16 mouse cellular contexts compared by ENCODE assay signal in genomic region chr14:32381066-32381465, GRCm38 (mm10). TPM values are rescaled to one million over a fixed set of nuclear protein-coding genes. Genes with fewer than 3 reads are reported as not detected.
A peak's percentile ranks its signal among the peaks of the same experiment; 100 is the strongest.
DNase-seq lines count a peak whose midpoint lies in the region; ATAC-seq and TF ChIP-seq lines count a peak whose summit lies in the region.
"Had no signal": no experiment of that assay in that cellular context is flagged by ENCODE, and none has a peak within 500 bp of the region (broad histone marks: within the 10 kb centered on the region; RNA-seq: fewer than 3 reads in every experiment).

No protein-coding gene starts in this region.

- H3K9me3 ChIP-seq in midbrain, embryonic 14.5 days (ENCODE audit: control insufficient read depth, low read length) = no peaks in the 10 kb centered on the region
- no peaks in the 10 kb centered on the region for H3K9me3 ChIP-seq in midbrain, embryonic 10.5 days (replicated peaks)
- no peaks in the 10 kb centered on the region for H3K9me3 ChIP-seq in hindbrain, postnatal 0 days (ENCODE audit: low read length)
- H3K9me3 ChIP-seq in liver, embryonic 12.5 days (replicated peaks) = no peaks in the 10 kb centered on the region
- H3K9me3 ChIP-seq: embryonic facial prominence, embryonic 10.5 days had no signal

- WGBS in midbrain, embryonic 14.5 days = 45% methylated on average over 7 of the region's 7 CpGs
- 48% methylated on average over 7 of the region's 7 CpGs for WGBS in midbrain, embryonic 10.5 days
- WGBS in hindbrain, postnatal 0 days = 19% methylated on average over 7 of the region's 7 CpGs
- WGBS in liver, embryonic 12.5 days (ENCODE audit: insufficient replicate concordance) = 21% methylated on average over 7 of the region's 7 CpGs

- H3K4me2 ChIP-seq in midbrain, embryonic 14.5 days (ENCODE audit: low read length) = 0 out of 2 replicates have a peak overlapping the region, but pooled peaks have one; percentile 2
- no peak overlapping the region for H3K4me2 ChIP-seq in hindbrain, postnatal 0 days (ENCODE audit: low read depth, low read length)
- no peak overlapping the region for H3K4me2 ChIP-seq in liver, embryonic 12.5 days

- no peak overlapping the region for H3K27ac ChIP-seq in midbrain, embryonic 14.5 days (replicated peaks; ENCODE audit: low read depth, low read length)
- H3K27ac ChIP-seq in midbrain, embryonic 10.5 days (replicated peaks) = no peak overlapping the region
- H3K27ac ChIP-seq in hindbrain, postnatal 0 days = no peak overlapping the region
- H3K27ac ChIP-seq in liver, embryonic 12.5 days = no peak overlapping the region
- H3K27ac ChIP-seq: embryonic facial prominence, embryonic 10.5 days; liver, embryonic 14.5 days; macrophage had no signal

- H3K36me3 ChIP-seq in midbrain, embryonic 14.5 days (ENCODE audit: control insufficient read depth, insufficient read depth, low read length) = no peaks in the 10 kb centered on the region
- no peaks in the 10 kb centered on the region for H3K36me3 ChIP-seq in midbrain, embryonic 10.5 days
- no peaks in the 10 kb centered on the region for H3K36me3 ChIP-seq in hindbrain, postnatal 0 days (ENCODE audit: insufficient read depth, low read length)
- no peaks in the 10 kb centered on the region for H3K36me3 ChIP-seq in liver, embryonic 12.5 days
- H3K36me3 ChIP-seq: embryonic facial prominence, embryonic 10.5 days had no signal

- H3K27me3 ChIP-seq in midbrain, embryonic 14.5 days (ENCODE audit: control insufficient read depth, insufficient read depth, low read length) = no peaks in the 10 kb centered on the region
- peaks cover 28% of the 10 kb centered on the region for H3K27me3 ChIP-seq in midbrain, embryonic 10.5 days (ENCODE audit: low read depth, poor library complexity, severe bottlenecking)
- H3K27me3 ChIP-seq in hindbrain, postnatal 0 days (ENCODE audit: insufficient read depth, low read length) = no peaks in the 10 kb centered on the region
- peaks cover 46% of the 10 kb centered on the region for H3K27me3 ChIP-seq in liver, embryonic 12.5 days (replicated peaks)

- peak; percentile 50; the same call in 1 of the 2 replicates for ATAC-seq in frontal cortex, adult (ENCODE audit: low TSS enrichment)
- ATAC-seq in midbrain, embryonic 14.5 days (ENCODE audit: low FRiP score, low TSS enrichment) = no peak
- peak; percentile 43; the same call in 1 of the 2 replicates for ATAC-seq in hindbrain, postnatal 0 days
- no peak for ATAC-seq in liver, embryonic 12.5 days
- ATAC-seq: Patski had no signal

- no peak for TF ChIP-seq CTCF in hindbrain, postnatal 0 days (IDR thresholded peaks at IDR 0.05; ENCODE audit: low read depth)

- no peak overlapping the region for H3K4me3 ChIP-seq in midbrain, embryonic 14.5 days (replicated peaks; ENCODE audit: low read depth, low read length)
- no peak overlapping the region for H3K4me3 ChIP-seq in midbrain, embryonic 10.5 days
- no peak overlapping the region for H3K4me3 ChIP-seq in hindbrain, postnatal 0 days (ENCODE audit: low read length)
- H3K4me3 ChIP-seq in liver, embryonic 12.5 days = no peak overlapping the region
- H3K4me3 ChIP-seq: embryonic facial prominence, embryonic 10.5 days had no signal

- H3K9ac ChIP-seq in midbrain, embryonic 14.5 days (replicated peaks; ENCODE audit: low read length) = no peak overlapping the region
- no peak overlapping the region for H3K9ac ChIP-seq in hindbrain, postnatal 0 days (replicated peaks; ENCODE audit: low read length)
- no peak overlapping the region for H3K9ac ChIP-seq in liver, embryonic 12.5 days
- H3K9ac ChIP-seq: liver, embryonic 14.5 days had no signal

- no peak for DNase-seq in frontal cortex, postnatal 25 days (ENCODE audit: low spot score in 2 of 2)
- DNase-seq in midbrain, embryonic 14.5 days = peak; percentile 22
- no peak for DNase-seq in midbrain, embryonic 10.5 days (ENCODE audit: low spot score)
- DNase-seq in cerebellum, postnatal 10 days = peak; percentile 44 to 54
- no peak for DNase-seq in hindbrain, postnatal 0 days (ENCODE audit: low spot score)
- no peak for DNase-seq in gastrocnemius, adult 18-20 months (ENCODE audit: low spot score)
- DNase-seq: adrenal gland, postnatal 25 days; kidney, postnatal 14 days; right cerebral cortex, postnatal 25 days; thymus, postnatal 4 days had no signal

- H3K4me1 ChIP-seq in midbrain, embryonic 14.5 days (ENCODE audit: control insufficient read depth, insufficient read depth, low read length) = 0 out of 2 replicates have a peak, but pooled peaks cover 4% of the 10 kb centered on the region
- H3K4me1 ChIP-seq in midbrain, embryonic 10.5 days = peaks cover 26% of the 10 kb centered on the region
- H3K4me1 ChIP-seq in hindbrain, postnatal 0 days (ENCODE audit: insufficient read depth, low read length) = 0 out of 2 replicates have a peak, but pooled peaks cover 6% of the 10 kb centered on the region
- H3K4me1 ChIP-seq in liver, embryonic 12.5 days = no peaks in the 10 kb centered on the region

RNA-seq across cellular contexts. Expression of gene 1700024G13Rik, which starts 7.1 kb away (rescaled TPM):
- not detected in 2 replicates for polyA plus RNA-seq in midbrain, embryonic 14.5 days (2014; fragmentation: Nextera tagmentation; extraction: Ambion mirVana)
- not detected in 2 replicates for polyA plus RNA-seq in midbrain, embryonic 10.5 days (2016; fragmentation: Nextera tagmentation; extraction: Ambion mirVana)
- not detected in 2 replicates for total RNA-seq in hindbrain, postnatal 0 days (2014; rRNA removed)
- polyA plus RNA-seq in hindbrain, postnatal 0 days (2015; fragmentation: Nextera tagmentation; extraction: Ambion mirVana) = 0.43 and 0.58 TPM in 2 replicates
- not detected for total RNA-seq in gastrocnemius, adult 18-20 months (2021)
- polyA plus RNA-seq in liver, embryonic 12.5 days (2016; fragmentation: Nextera tagmentation; extraction: Ambion mirVana) = not detected in 2 replicates
- total RNA-seq: adrenal gland, postnatal 25 days had no signal
- polyA plus RNA-seq: embryonic facial prominence, embryonic 10.5 days; liver, embryonic 14.5 days; macrophage; Patski had no signal

RNA-seq across cellular contexts. Expression of gene Ogdhl, which starts 59.2 kb away (rescaled TPM):
- 18.8 and 22.9 TPM in 2 replicates for polyA plus RNA-seq in midbrain, embryonic 14.5 days (2014; fragmentation: Nextera tagmentation; extraction: Ambion mirVana)
- 17.4 and 18.4 TPM in 2 replicates for polyA plus RNA-seq in midbrain, embryonic 10.5 days (2016; fragmentation: Nextera tagmentation; extraction: Ambion mirVana)
- 33.5 and 34.0 TPM in 2 replicates for total RNA-seq in hindbrain, postnatal 0 days (2014; rRNA removed)
- polyA plus RNA-seq in hindbrain, postnatal 0 days (2015; fragmentation: Nextera tagmentation; extraction: Ambion mirVana) = 21.2 and 22.5 TPM in 2 replicates
- under 1 TPM; 0.43 to 0.76 TPM for total RNA-seq in gastrocnemius, adult 18-20 months (2021)
- 2.9 and 3.6 TPM in 2 replicates for polyA plus RNA-seq in liver, embryonic 12.5 days (2016; fragmentation: Nextera tagmentation; extraction: Ambion mirVana)

Comparison
In these comparisons a context has a peak if more than half of its experiments do, and no peak if none do; other contexts are left out.
1. DNase-seq: peak in midbrain, embryonic 14.5 days (single experiment) and cerebellum, postnatal 10 days (2 of 2); none in frontal cortex, postnatal 25 days (0 of 2), midbrain, embryonic 10.5 days (single experiment), hindbrain, postnatal 0 days (single experiment) and gastrocnemius, adult 18-20 months (single experiment).
2. ATAC-seq: peak in frontal cortex, adult (single experiment) and hindbrain, postnatal 0 days (single experiment); none in midbrain, embryonic 14.5 days (single experiment) and liver, embryonic 12.5 days (single experiment).